Mouse (Mus musculus) CH12.LX (cell line): ENCODE measurements around the gene Lamb2. TPM values are rescaled to one million over a fixed set of nuclear protein-coding genes. Genes with fewer than 3 reads are reported as not detected.

ENCODE experiments used
- DNase-seq: peaks from one replicate; pipeline ENCODE4 v3.0.0-alpha.2; 2013; ENCODE audit errors: extremely low read depth
- H3K27ac ChIP-seq: 2 replicates; pipeline ENCODE4 v1.5.1; 2012; ENCODE audit warnings: low read depth, mild to moderate bottlenecking, control low read depth, moderate library complexity; ENCODE audit not compliant: insufficient read depth
- H3K27me3 ChIP-seq: replicated peaks from 2 replicates; pipeline ENCODE3; 2012; ENCODE audit warnings: inconsistent platforms
- H3K36me3 ChIP-seq, 2 experiments: replicated peaks in 1 of 2; 2 replicates each; pipeline versions ENCODE3 to v1.6.1; 2012; ENCODE audit warnings: inconsistent platforms in 1 of 2, low read length in 1 of 2, mild to moderate bottlenecking in 1 of 2, mixed read lengths in 1 of 2, moderate library complexity in 1 of 2; ENCODE audit not compliant: control insufficient read depth in 1 of 2, insufficient read depth in 1 of 2
- H3K4me1 ChIP-seq, 2 experiments: 2 replicates each; pipeline ENCODE4 v1.6.1; 2012; ENCODE audit warnings: inconsistent platforms in 1 of 2, moderate library complexity in 1 of 2; ENCODE audit not compliant: insufficient read depth in 2 of 2, control insufficient read depth in 1 of 2
- H3K4me2 ChIP-seq: 2 replicates; pipeline ENCODE4 v1.6.1; 2012; ENCODE audit warnings: low read depth, mild to moderate bottlenecking, control low read depth; ENCODE audit not compliant: poor library complexity, insufficient read depth, severe bottlenecking
- H3K4me3 ChIP-seq, 3 experiments: fragments of 150-350 bp in 1 of 3; sonication (generic) in 1 of 3; replicated peaks in 1 of 3; 2 replicates each; pipeline versions ENCODE3 to v1.5.1; 2011 to 2012; ENCODE audit warnings: low read depth in 2 of 3, low read length in 2 of 3, mild to moderate bottlenecking in 2 of 3, moderate library complexity in 2 of 3, control low read depth in 1 of 3, improper control_type of control experiment in 1 of 3, inconsistent platforms in 1 of 3, mixed read lengths in 1 of 3; ENCODE audit not compliant: poor library complexity in 1 of 3
- H3K79me2 ChIP-seq: replicated peaks from 2 replicates; pipeline ENCODE4 v1.6.1; 2012; ENCODE audit warnings: mild to moderate bottlenecking, moderate library complexity; ENCODE audit not compliant: control insufficient read depth, poor library complexity, insufficient read depth, severe bottlenecking; ENCODE audit errors: extremely low read depth
- H3K9ac ChIP-seq: 2 replicates; pipeline ENCODE4 v1.6.1; 2012; ENCODE audit warnings: low read depth, mild to moderate bottlenecking, control low read depth, moderate library complexity; ENCODE audit not compliant: insufficient read depth
- H3K9me3 ChIP-seq: replicated peaks from 2 replicates; pipeline ENCODE3; 2012; ENCODE audit warnings: low read length, inconsistent platforms, mixed read lengths
- EP300 ChIP-seq: IDR thresholded peaks from 2 replicates; pipeline ENCODE4 v1.6.1; 2011; ENCODE audit warnings: low read length, improper control_type of control experiment
- GABPA ChIP-seq: IDR thresholded peaks from 2 replicates; pipeline ENCODE4 v1.6.1; 2012; ENCODE audit warnings: low read depth, low read length, improper control_type of control experiment, inconsistent platforms; ENCODE audit not compliant: insufficient replicate concordance
- KAT2A ChIP-seq: IDR thresholded peaks from 2 replicates; pipeline ENCODE4 v1.6.1; 2012; ENCODE audit warnings: low read length, improper control_type of control experiment, inconsistent platforms; ENCODE audit not compliant: insufficient replicate concordance
- MEF2A ChIP-seq: IDR thresholded peaks from 2 replicates; pipeline ENCODE4 v1.6.1; 2014; ENCODE audit warnings: low read depth, mild to moderate bottlenecking, inconsistent platforms, low read length, improper control_type of control experiment, borderline replicate concordance
- MXI1 ChIP-seq: IDR thresholded peaks from 2 replicates; pipeline ENCODE4 v1.6.1; 2011; ENCODE audit warnings: mild to moderate bottlenecking, low read depth, low read length, improper control_type of control experiment
- MYC ChIP-seq: IDR thresholded peaks from 2 replicates; pipeline ENCODE4 v1.6.1; 2011; ENCODE audit warnings: low read depth, mild to moderate bottlenecking, improper control_type of control experiment, low read length
- NELFE ChIP-seq: IDR thresholded peaks from 2 replicates; pipeline ENCODE4 v1.6.1; 2011; ENCODE audit warnings: low read depth, low read length, improper control_type of control experiment
- RAD21 ChIP-seq: IDR thresholded peaks from 2 replicates; pipeline ENCODE4 v1.6.1; 2011; ENCODE audit warnings: low read depth, mild to moderate bottlenecking, low read length, improper control_type of control experiment, moderate library complexity
- SMC3 ChIP-seq: IDR thresholded peaks from 2 replicates; pipeline ENCODE4 v1.6.1; 2011; ENCODE audit warnings: low read depth, low read length, improper control_type of control experiment
- TBP ChIP-seq: conservative IDR thresholded peaks from 2 replicates; pipeline ENCODE4 v1.6.1; 2011; ENCODE audit warnings: low read depth, low read length, improper control_type of control experiment
- TCF12 ChIP-seq: IDR thresholded peaks from 2 replicates; pipeline ENCODE4 v1.6.1; 2014; ENCODE audit warnings: low read depth, mild to moderate bottlenecking, inconsistent platforms, low read length, improper control_type of control experiment
- ZKSCAN1 ChIP-seq: IDR thresholded peaks from 2 replicates; pipeline ENCODE4 v1.6.1; 2012; ENCODE audit warnings: low read depth, inconsistent platforms, low read length, improper control_type of control experiment, borderline replicate concordance
- dilution Hi-C: fragments of 300-500 bp; cut with MboI; formaldehyde crosslinking; loops from 2 replicates; pipeline ENCODE4 v1.14.3; 2020; ENCODE audit warnings: low sequenced_read_pairs; ENCODE audit not compliant: extremely low pct_unique_long_range_greater_than_20kb, extremely low pct_ligation_motif_present
- in situ Hi-C: fragments of 300-500 bp; cut with MboI; formaldehyde crosslinking; loops from 3 replicates; pipeline ENCODE4 v1.14.3; 2019; ENCODE audit warnings: low sequenced_read_pairs, low pct_ligation_motif_present, low pct_unique_long_range_greater_than_20kb, mixed read lengths
- polyA plus RNA-seq: library from polyadenylated mRNA; unstranded; fragments of >175 nt; gene quantifications from 2 replicates; pipeline ENCODE4 v1.2.1, GENCODE M21; 2012; ENCODE audit warnings: low read depth; ENCODE audit not compliant: insufficient read length
- total RNA-seq, 2 experiments: library from RNA; depleted of rRNA; stranded (reverse); fragments of 300-350 nt in 1 of 2; fragments of >200 nt in 1 of 2; gene quantifications; 2 replicates each; pipeline ENCODE4 v1.2.3; 2012 to 2014

Gene Lamb2
- total and polyA plus RNA-seq, 3 experiments: 0.17 to 0.89 TPM; not detected in 1

- Histone ChIP-seq H3K4me2 (no peak within 1 kb of the TSS), H3K36me3 (no peaks in the 10 kb centered on the region), H3K27me3 (peaks cover 40% of the 10 kb centered on the region), H3K27ac (no peak within 1 kb of the TSS), H3K9ac (no peak within 1 kb of the TSS), H3K4me1 (0 out of 4 replicates have a peak, but pooled peaks cover 0 to 2% of the 10 kb centered on the region in 2 experiments), H3K9me3 (peaks cover 5% of the 10 kb centered on the region), H3K79me2 (no peaks in the 10 kb centered on the region), H3K4me3 (no peak within 1 kb of the TSS)
- no peak for DNase-seq
- dilution Hi-C loops: no loop called here
- TF ChIP-seq MYC (no peak), EP300 (no peak)
- in situ Hi-C loops: no loop called here
Measured at GRCm38 (mm10) chr9:108436182-108436581, 43.4 kb upstream of the Lamb2 start, which contains the start of gene BC048562. Gene BC048562 (plus strand): TSS chr9:108436482.

- in situ Hi-C loops: no loop called here
- Histone ChIP-seq H3K27me3 (peaks cover 40% of the 10 kb centered on the region), H3K4me2 (no peak overlapping the region), H3K79me2 (no peaks in the 10 kb centered on the region), H3K9me3 (peaks cover 5% of the 10 kb centered on the region), H3K36me3 (no peaks in the 10 kb centered on the region), H3K9ac (no peak overlapping the region)
- dilution Hi-C loops: no loop called here
- TF ChIP-seq MEF2A: no peak
- TF ChIP-seq MXI1: no peak
- no peak for TF ChIP-seq NELFE
- TF ChIP-seq TCF12: no peak
- no peak for TF ChIP-seq GABPA
- no peak for TF ChIP-seq ZKSCAN1
- TF ChIP-seq RAD21: no peak
- TF ChIP-seq SMC3: no peak
- no peak for TF ChIP-seq TBP
- TF ChIP-seq, all 38 proteins: peak for 0
- Histone ChIP-seq H3K4me3 (no peak overlapping the region), H3K27ac (no peak overlapping the region), H3K4me1 (peaks cover 0 to 6% of the 10 kb centered on the region in 2 experiments; a peak in 2 of 4 replicates)
- DNase-seq: no peak
Measured at GRCm38 (mm10) chr9:108439176-108439575, 40.4 kb upstream of the Lamb2 start.

GRCm38 (mm10) chr9:108440485-108440884 is 39.1 kb upstream of the Lamb2 start:
- no peak for DNase-seq
- Histone ChIP-seq H3K4me2 (no peak overlapping the region), H3K27ac (no peak overlapping the region), H3K9me3 (peaks cover 3% of the 10 kb centered on the region), H3K36me3 (no peaks in the 10 kb centered on the region), H3K4me3 (no peak overlapping the region), H3K4me1 (peaks cover 0 to 6% of the 10 kb centered on the region in 2 experiments; a peak in 2 of 4 replicates), H3K9ac (no peak overlapping the region), H3K79me2 (no peaks in the 10 kb centered on the region), H3K27me3 (peaks cover 31% of the 10 kb centered on the region)
- in situ Hi-C loops: no loop called here
- TF ChIP-seq SMC3: no peak
- TF ChIP-seq KAT2A: no peak
- dilution Hi-C loops: no loop called here
